Mouse (Mus musculus) CD4-positive, CD25-positive, alpha-beta regulatory T cell (primary cell): ENCODE measurements around the gene Pabpn1l. TPM values are rescaled to one million over a fixed set of nuclear protein-coding genes. Genes with fewer than 3 reads are reported as not detected.

Source experiments
- polyA plus RNA-seq: library from polyadenylated mRNA; unstranded; fragments of 100-300 nt; shearing (Covaris generic); gene quantifications from one replicate; pipeline ENCODE4 v1.2.1, GENCODE M21; 2017

The Pabpn1l gene
- not detected for polyA plus RNA-seq

DNA sequence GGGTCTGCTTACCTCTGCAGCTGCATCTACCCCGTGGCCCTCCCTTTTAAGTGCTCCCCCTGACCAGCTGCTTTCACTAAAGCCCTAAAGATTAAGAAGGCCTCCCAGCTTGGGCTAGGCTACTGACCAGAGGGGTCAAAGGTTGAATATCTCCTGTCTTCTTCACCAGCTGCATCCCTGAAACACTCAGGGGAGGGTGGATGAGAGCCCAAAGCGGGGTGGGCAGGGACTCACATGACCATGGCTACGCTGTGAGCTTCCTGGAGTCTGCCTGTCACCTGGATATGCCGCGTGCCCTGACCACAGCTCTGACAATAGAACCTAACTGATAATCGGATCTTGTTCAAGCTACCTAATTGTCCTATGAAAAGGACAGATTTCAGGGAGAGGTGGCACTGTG, at the start of gene Pabpn1l:
Gene Pabpn1l (minus strand): TSS at position 13 of the 400 bp plus-strand sequence.

DNA sequence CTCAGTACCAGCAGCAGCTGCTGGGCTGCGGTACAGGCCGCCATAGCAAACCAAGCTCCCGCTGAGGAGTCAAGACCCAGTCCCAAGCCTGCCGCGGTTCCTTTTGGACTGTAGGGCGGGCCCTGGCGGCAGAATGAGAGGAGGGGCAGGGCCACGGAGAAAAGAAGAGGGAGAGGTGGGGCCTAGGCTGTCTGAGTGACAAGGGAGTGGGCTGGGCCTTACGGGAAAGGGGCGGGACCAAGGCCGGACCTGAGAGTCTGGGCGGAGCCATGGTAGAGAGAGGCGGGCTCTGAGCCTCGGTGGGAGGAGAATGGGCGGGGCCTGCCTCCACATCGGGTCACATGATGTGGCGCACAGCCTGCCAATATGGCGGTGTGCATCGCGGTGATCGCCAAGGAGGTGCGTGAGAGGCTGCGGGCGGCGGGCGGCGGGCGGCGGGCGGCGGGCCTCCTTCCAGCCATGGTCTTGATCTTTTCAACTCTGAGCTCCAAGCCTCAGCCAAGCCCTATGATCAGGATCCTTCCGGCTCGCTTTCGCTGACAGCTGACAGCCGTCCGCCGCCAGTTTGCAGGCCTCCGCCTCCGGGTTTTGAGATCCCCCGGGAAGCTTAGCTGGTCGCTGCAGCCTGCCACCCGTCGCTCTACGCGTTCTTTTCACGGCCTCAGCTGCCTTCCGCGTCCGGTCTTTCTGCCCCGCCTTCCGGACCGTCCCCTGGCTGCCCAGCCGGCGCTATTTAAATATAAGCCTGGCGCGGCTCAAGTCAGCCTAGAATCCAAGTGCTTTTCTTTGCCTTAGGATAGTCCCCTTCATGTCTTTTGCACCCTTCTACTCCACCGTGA, 11.0 kb downstream of the Pabpn1l start, which contains the start of the genes Galns and Trappc2l:
Gene Galns (minus strand): TSS at position 169 of the 839 bp plus-strand sequence.
Gene Trappc2l (plus strand): TSS at position 346 of the 839 bp plus-strand sequence.

DNA sequence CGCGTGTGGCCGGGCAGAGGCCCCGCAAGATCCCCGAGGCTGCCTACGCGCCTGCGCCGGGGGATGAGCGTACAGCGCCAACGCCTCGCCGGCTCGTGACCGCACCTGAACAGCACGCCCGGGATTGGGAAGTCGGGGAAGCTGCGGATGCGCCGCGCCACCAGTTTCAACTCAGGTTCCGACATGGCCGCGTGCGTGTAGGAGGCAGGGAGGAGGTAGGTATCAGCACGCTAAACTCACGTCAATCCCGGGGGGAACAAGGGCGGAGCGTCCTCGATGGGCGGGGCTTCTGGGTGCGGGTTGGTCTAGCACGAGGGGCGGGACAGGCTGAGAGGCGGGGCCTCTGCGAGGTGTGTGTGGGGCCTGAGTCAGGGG, 45.9 kb downstream of the Pabpn1l start, which contains the start of gene Aprt:
Gene Aprt (minus strand): TSS at position 262 of the 375 bp plus-strand sequence.

Other genes with a start within 250 kb of the Pabpn1l start
- 54.4 TPM for gene Zc3h18, start 246.1 kb downstream of the Pabpn1l start, polyA plus RNA-seq
- gene Il17c, start 200.7 kb downstream of the Pabpn1l start, polyA plus RNA-seq = 0.42 TPM
- 871 TPM for gene Cyba, start 189.8 kb downstream of the Pabpn1l start, polyA plus RNA-seq
- 23.9 TPM for gene Mvd, start 179.3 kb downstream of the Pabpn1l start, polyA plus RNA-seq
- 4.0 TPM for gene Snai3, start 162.0 kb downstream of the Pabpn1l start, polyA plus RNA-seq
- 148 TPM for gene Rnf166, start 146.7 kb downstream of the Pabpn1l start, polyA plus RNA-seq
- 86.8 TPM for gene Ctu2, start 146.6 kb downstream of the Pabpn1l start, polyA plus RNA-seq
- gene Piezo1, start 71.4 kb downstream of the Pabpn1l start, polyA plus RNA-seq = 18.8 TPM
- gene Cdt1, start 54.7 kb downstream of the Pabpn1l start, polyA plus RNA-seq = 24.4 TPM
- 192 TPM for gene Aprt, start 45.8 kb downstream of the Pabpn1l start, polyA plus RNA-seq
- 12.3 TPM for gene Galns, start 11.3 kb downstream of the Pabpn1l start, polyA plus RNA-seq
- gene Trappc2l, start 11.1 kb downstream of the Pabpn1l start, polyA plus RNA-seq = 50.3 TPM
- 0.45 TPM for gene Cbfa2t3, start 76.4 kb upstream of the Pabpn1l start, polyA plus RNA-seq
- 6.9 TPM for gene Acsf3, start 152.7 kb upstream of the Pabpn1l start, polyA plus RNA-seq
- 0.14 TPM for gene Cdh15, start 225.2 kb upstream of the Pabpn1l start, polyA plus RNA-seq